Mouse (Mus musculus): ENCODE measurements around the gene Kif1bp.

- TF ChIP-seq CTCF (IDR thresholded peaks at IDR 0.05; ENCODE audit: extremely low read depth, insufficient read depth, insufficient read length, insufficient replicate concordance) (no peak), POLR2A (IDR thresholded peaks at IDR 0.05; ENCODE audit: low read depth, low read length) (no peak)
These were observed 37.5 kb downstream of the Kif1bp start for GRCm38 (mm10) chr10:62540800-62541199.

All from spleen, adult 2 months (tissue).